Mouse (Mus musculus): ENCODE measurements at regions not wholly inside any gene's neighbourhood (a gene's known extent, or its start where the extent isn't known, plus 50 kb on each side); places are given as distances from the start of the nearest gene placed in this dataset.
"Not testable (repeated sequence)": the region's sequence is repeated elsewhere in the genome, so short reads cannot be mapped to it uniquely, and the experiment has no call there.

DNA sequence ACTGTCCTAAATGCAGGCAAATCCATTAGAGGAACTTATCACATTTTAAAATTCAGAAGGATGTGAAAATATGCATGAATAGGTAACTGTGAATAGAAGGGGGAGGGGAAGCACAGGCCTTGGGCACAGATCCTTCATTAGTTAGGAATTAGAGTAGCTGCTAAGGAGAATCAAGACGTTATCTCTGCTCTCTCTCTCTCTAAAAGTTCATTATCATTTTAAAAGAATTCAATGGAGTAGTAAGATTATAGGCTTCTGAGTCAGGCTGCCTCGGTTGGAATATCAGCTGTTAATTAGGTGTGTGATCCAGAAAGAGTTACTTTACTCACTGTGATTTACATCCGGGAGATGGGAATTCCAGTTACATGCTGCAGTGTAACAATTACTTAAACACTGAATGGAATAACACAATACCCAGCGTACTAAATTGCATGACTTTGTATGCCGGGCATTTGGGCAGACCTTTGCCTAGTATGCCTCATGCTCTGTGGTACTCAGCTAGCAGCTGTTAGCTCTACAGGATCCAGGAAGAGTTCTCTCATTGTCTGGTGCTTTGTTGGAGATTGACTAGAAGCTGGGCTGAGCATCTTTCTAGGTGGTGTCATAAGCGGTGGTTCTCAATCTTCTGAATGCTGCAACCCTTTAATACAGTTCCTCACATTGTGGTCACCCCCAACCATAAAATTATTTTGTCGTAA, 203.4 kb downstream of the Dact1 start:
- ATAC-seq (replicated peaks; ENCODE audit: low FRiP score, poor library complexity, severe bottlenecking), result no peak

DNA sequence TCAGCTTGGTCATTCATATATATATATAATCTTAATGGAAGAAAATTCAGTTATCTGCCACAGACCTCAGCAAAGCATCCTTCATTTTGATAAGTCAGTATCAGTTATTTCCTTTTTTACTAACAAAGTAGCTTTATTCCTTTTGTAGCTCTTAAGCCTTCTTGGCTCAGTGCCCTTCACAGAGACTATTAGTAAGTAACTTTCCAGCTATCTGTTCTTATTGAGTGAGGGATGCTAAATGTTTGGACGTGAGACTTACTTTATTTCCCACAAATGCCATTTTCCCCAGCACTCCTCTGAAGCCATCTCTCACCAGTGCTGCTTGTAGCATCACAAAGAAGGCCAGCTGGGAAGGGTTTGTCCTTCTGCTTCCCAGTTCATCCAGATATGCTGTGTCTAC, 209.8 kb downstream of the Dact1 start:
- no peak for ATAC-seq (replicated peaks; ENCODE audit: low FRiP score, poor library complexity, severe bottlenecking)

DNA sequence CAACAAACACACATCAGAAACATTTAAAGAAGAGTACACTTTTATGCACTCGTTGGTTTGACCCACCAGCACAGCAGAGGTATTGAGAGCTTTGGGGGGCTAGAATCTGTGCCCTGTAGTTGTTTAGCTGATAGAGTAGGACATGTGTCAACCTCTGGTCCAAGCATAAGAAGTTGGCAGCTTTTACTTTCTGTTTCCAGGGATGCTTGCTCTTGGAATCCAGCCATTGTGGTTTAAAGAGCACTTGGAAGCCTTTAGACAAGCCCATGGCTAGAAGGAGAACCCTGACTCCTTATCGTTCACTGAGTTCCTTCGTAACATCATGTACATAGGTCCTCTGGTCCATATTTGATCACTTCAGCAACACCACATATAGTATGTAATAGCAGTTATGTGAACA, 212.3 kb downstream of the Dact1 start:
- ATAC-seq (replicated peaks; ENCODE audit: low FRiP score, poor library complexity, severe bottlenecking), result no peak

DNA sequence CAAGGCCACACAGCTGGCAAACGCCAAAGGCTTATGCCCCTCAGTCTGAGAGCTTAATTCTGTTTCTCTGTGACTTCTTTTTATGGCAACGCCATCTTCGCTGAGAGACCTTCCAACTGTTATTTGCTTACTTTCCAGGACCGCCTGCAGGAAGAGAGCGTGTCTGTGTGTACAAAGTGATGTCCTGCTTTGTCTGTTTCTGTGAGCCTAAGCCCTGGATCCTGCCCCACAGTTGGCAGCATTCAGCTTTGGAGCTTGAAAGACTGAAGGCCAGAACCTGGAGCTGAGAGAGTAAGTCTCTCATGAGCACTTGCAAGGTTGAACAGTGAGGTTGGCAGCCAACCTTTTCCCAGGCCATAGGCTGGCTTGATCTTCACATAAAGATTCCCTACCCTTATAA, 212.8 kb downstream of the Dact1 start:
- no peak for ATAC-seq (replicated peaks; ENCODE audit: low FRiP score, poor library complexity, severe bottlenecking)

DNA sequence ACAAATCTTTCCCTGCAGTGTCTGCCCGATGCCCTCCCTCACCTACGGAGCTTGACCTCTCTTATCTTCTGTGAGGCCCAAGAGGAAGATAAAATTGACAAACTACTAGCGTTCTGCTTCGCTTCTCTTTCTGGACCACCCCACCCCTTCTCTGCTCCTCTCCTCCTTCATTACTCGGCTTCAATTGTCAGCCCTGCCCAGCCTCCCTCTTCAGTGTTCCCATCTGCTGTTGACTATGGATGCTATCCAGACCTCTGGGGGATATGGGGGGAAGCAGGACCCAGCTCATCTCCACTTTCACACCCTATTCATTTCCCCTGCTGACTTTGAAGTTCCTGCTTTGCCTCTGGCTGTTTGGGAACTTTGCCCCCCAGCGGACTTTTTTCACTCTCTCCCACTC, 214.5 kb downstream of the Dact1 start:
- no peak for ATAC-seq (replicated peaks; ENCODE audit: low FRiP score, poor library complexity, severe bottlenecking)

DNA sequence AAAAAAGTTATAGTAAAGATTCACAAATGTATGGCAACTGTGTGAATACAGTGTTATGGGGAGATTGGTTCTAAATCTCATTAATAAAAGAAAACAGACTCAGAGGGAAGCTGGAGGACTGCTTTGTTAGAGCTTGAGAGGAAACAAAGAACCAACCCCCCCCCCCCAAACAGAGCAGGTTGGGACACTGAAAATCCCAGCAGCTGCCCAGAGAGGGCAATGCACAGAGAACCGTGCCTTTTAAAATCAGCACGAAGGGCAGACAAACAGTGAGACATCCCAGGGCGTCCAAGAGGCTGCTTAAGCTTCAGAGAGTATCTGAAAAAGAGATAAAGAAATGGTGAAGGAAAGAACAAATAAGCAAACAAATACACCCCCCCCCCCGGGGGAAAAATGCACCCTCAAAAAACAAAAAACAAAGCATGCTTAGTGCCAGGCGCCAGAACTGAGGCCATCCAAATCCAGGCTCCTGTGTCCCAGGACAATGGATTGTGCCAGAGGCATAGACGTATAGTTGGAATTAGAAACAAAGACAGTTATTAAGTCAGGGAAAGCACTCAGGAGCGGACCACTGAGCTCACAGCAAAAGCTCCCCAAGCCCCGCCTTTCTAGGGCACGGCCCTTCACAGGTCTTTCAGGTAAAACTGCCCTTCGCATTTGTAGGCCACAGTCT, 215.7 kb downstream of the Dact1 start:
- ATAC-seq (replicated peaks; ENCODE audit: low FRiP score, poor library complexity, severe bottlenecking), result no peak

DNA sequence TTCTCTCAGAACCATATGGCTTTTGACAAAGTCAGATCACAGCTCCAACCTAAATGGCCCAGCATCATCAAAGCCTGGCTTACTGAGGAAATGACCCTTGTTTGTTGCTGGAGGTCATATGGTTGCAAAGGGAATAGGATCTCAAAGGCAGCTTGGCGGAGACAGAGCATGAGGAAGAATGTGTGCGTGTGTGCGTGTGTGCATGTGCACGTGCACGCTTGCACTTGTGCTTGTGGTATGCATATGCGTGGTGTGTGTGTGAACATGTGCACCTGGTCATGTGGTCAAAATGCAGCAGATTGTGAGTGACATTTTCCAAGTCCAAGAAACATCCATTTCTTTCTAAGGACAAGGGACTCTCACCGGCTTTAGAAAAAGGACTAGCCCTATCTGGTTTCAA, 216.9 kb downstream of the Dact1 start:
- ATAC-seq (replicated peaks; ENCODE audit: low FRiP score, poor library complexity, severe bottlenecking), result no peak

DNA sequence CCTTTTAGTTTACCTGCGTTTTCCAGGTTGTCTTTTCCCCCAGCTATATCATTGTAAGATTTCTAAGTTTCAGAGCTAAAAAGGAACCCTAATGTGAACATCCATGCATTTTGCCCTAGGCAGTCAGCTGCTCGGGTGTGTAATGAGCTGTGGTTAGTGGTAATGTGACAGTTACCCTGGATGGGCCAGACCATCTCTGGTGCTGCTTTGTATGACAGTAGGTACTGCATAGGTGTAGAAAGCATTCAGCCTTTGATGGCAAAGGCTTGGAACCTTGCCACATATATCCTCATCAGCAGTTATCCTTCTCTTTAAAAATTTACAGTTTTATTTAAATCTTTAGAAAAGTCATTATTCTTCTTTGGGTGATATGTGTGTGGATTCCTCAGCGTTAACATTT, 222.5 kb downstream of the Dact1 start:
- ATAC-seq (replicated peaks; ENCODE audit: low FRiP score, poor library complexity, severe bottlenecking), result no peak

DNA sequence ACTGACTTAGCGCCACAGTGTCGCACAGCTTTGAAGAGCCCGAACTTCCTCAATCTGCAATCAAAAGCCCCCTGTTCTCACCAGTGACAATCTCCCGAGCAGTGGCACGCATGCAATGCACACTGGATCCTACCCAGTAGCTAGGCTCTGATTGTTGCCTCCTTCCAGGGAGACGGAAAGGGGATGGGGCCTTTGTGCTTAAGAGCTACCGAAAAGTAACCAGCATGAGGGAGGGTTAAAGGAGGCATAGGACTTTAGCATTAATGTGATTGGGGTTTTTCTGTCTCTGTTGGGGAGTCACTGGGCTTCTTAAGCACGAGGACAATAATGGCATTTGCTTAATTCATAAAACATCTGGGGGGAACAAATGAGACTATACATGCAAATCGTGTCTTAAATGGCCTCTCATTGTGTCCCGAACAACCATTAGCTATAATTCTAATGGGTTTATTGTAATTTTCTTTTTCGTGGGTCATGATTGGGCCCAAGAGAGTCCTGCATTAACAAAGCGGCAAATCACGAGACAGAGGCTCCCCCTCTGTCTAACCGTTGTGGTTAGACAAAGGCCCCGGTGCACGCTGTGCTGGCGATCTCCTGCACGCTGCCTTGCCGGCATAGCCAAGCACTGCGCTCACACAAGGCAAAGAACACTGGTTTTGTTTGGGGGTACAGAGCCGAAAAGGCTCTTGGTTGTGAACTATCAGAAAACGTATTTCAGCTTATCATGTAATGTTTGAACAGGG, 223.2 kb downstream of the Dact1 start:
- no peak for ATAC-seq (replicated peaks; ENCODE audit: low FRiP score, poor library complexity, severe bottlenecking)

DNA sequence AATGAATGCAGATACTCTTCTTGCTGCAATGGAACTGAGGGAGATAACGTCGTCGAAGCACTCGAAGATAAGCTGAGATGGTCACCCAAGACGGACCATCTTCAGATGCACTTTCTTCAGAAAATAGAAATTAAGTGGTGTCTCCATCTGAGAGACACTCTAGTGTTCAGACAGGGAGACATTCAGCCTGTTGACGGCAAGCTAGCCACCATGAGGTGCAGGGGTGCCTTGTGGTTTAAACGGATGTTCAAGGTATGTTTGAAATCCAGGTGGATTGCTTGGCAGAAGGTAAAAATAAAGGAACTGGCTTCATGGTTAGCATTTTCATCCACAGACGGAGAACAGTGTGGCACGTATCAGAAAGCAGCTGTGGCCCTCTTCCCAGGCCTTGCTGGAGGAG, 224.0 kb downstream of the Dact1 start:
- no peak for ATAC-seq (replicated peaks; ENCODE audit: low FRiP score, poor library complexity, severe bottlenecking)

DNA sequence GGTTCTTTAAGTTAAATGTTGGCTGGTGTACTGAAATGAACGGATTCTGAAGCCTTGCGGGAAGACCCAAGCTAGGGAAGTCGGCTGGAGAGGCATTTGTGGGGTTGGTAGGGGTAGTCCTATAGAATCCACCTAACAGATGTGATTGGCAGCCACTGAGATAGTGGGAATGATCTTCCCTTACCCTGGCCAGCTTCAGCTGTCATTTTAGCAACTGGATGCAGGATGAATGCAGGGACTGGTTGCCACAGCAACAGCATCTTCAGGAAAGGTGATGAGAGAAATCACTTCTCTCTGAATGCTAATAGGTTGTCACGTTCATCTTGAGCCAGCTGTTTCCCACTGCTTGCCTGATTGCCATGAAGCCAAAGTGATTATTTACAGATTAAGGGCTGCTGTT, 224.5 kb downstream of the Dact1 start:
- no peak for ATAC-seq (replicated peaks; ENCODE audit: low FRiP score, poor library complexity, severe bottlenecking)

DNA sequence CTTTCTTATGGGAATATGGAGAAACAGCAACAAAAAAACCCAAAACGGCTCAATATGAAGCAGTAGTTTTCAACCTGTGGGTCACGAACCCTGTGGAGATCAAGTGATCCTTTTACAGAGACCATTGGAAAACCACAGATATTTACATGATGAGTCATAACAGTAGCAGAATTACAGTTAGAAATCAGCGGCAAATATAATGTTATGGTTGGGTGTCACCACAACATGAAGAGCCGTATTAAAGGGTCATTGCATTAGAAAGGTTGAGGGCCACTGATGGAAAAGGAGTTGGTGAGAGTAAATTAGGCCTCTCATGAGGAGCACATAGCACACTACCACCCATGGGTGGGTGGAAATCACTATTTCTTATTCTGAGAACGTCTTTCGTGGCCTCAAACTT, 225.6 kb downstream of the Dact1 start:
- ATAC-seq (replicated peaks; ENCODE audit: low FRiP score, poor library complexity, severe bottlenecking), result no peak

DNA sequence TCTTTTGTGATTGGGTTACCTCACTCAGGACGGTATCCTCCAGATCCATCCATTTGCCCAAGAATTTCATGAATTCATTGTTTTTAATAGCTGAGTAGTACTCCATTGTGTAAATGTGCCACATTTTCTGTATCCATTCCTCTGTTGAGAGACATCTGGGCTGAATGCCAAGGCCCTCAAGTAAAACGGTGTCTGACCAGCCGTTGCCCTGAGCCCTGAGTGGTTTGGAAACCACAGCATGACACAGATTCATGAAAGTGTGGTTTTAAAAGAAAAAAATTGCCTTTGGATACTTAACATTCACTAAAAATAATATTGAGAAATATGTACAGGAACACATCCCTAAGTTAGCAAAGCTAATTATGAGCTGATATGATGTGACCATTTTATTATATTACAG, 226.1 kb downstream of the Dact1 start:
- not testable (repeated sequence) for ATAC-seq (replicated peaks; ENCODE audit: low FRiP score, poor library complexity, severe bottlenecking)

DNA sequence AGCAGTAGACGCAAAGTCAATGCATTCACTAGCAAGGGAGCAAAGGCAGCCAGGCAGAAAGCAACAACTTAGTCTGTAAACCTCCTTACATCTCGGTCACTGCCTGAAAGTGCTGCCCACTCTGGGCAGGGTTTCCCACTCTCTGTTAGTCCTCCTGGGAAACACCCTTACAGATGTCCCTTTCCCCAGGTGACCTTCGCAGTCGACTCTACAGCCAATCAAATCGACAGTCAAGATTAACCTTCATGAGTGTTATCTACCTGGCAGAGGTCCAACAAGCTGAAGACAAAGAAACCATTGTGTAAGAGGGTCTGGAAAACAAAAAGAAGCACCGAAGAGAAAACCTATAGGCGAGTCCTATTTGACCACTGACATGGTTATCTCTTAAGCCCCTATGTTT, 229.0 kb downstream of the Dact1 start:
- ATAC-seq (replicated peaks; ENCODE audit: low FRiP score, poor library complexity, severe bottlenecking), result no peak

DNA sequence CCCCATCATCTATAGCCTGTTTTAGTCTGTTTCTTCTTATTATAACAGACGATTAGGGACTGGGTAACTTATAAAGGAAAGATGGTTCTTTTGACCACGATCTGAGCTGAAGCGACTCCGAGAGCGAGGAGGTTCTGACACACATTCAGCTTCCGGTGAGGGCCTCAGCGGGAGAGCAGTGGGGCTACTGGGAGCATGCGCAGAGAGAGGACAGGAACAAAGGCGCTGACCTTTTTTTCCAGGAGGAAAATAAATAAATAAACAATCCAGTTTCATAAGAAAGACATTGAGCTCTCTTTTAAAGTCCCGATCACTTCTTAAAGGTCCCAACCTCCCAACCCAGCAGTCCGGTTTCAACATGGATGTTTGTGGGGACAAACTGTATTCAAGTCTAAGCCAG, 230.6 kb downstream of the Dact1 start:
- ATAC-seq (replicated peaks; ENCODE audit: low FRiP score, poor library complexity, severe bottlenecking), result no peak

DNA sequence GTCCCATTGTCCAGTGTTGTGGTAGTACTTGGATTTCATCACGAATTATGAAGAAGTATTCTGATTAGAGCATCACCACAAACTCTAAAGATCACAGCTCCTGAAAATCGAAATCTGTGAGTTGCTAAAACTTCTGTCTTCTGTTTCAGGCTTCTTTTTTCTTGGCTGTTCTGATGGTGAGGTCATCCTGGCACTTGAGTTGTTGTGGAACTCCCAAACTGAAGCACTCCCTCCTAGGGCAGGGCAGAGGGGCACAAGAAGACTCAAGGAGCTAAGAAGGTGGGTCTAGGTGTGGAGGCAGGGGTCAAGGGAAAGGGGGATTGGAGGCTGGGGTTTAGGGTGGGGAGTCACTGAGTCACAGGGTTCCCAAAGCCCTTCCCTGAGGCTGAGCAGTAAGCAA, 232.3 kb downstream of the Dact1 start:
- ATAC-seq (replicated peaks; ENCODE audit: low FRiP score, poor library complexity, severe bottlenecking), result no peak

DNA sequence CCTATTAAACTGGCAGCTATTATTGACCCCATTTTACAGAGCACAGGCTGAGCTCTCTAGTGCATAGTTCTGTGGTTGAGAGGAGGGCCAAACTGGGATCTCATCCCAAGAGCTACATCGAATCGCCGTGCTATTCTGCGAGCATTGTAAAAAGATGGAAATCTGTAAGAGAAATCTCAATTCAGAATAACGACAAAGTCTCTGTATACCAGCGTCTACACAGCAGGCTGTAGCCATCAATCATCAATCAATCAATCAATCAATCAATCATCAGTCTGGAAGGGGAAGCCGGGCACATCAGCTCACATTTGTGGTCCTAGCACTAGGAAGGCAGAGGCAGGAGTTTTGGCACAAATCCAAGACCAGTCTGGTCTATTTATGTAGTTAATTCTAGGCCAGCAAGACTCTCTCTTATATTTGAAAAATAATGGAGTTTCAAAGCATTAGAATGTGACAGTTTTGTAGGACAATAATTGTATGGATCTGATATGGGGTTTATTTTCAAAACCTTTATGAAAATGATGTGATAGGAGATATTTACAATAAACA, 234.0 kb downstream of the Dact1 start:
- no peak for ATAC-seq (replicated peaks; ENCODE audit: low FRiP score, poor library complexity, severe bottlenecking)

DNA sequence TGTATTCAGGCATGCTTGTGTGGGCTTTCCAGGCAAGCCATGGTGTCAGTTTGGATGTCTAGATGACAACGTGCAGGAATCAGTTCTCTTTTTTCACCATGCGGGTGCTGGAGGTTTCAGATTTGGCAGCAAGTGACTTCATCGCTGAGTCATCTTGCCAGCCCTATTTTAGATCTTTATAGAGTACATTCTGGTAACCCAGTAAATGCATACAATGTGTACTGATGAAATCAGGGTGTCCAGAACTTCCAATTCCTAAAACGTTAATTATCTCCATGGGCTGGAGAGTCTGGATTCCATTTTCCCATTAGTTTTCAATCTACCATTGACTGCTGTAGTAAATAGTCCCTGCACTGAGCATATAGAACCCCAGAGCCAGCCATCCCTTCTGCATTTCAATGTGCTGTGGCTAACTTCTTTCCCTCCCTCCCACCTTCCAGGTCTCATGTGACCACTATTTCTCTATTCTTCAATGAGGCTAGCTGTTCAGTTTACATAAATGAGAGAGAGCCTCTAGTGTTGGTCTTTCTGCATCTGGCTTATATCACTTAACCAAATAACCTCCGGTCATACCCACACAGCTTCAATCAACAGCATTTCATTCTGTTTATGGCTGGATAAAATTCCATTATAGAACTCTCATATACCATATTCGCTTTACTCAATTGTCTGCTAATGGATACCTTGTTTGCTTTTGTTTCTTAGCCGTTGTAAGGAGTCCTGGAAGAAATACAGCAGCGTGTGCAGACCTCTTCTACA, 234.9 kb downstream of the Dact1 start:
- no peak for ATAC-seq (replicated peaks; ENCODE audit: low FRiP score, poor library complexity, severe bottlenecking)

DNA sequence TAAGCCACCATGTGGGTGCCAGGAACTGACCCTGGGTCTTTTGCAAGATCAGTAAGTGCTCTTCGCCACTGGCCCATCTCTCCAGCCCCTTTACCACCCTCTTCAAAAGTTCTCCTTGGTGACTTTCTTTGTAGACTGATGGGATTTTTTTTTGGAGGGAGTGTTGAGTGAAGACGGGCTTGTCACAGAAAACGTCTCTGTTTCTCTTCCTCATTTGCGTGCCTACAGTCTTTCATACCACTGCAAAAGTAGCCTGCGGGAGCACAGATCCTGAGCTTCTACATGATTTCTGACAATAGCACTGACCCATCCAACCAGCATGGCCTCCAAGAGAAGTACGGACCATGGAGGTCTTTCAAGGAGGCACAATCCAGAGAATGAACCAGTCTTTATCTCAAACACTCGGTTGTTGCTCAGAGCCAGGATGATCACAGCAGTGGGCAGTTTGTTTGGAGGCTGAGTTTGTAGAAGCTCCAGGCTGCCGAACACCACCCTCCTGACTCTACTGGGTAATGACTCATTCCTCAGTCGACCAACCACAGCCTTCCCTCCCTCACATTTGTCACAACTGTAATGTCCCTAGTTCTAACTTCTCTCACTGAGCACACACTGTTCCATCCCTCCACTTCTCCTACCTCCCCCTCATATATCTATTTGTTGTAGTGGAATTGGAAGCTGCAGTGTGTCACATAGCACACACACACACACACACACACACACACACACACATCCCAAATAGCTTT, 237.0 kb downstream of the Dact1 start:
- ATAC-seq (replicated peaks; ENCODE audit: low FRiP score, poor library complexity, severe bottlenecking), result no peak

DNA sequence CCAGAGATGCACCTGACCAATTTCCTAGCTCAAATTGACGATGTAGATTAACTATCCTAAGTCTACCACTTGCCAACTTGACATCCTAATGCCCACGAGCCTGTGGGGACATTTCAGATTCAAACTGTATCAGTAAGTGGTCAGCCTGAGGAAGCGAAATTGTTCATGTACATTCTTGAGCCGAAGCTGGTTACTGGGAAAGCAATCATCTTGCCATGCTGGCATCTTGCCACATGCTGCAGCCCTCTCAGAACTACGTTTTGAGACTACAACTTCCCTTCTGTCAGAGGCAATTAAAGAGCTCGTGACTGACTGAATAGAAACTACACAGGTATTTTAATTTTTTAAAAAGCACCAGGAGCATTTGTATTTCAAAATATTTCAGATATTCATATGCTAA, 239.7 kb downstream of the Dact1 start:
- ATAC-seq (replicated peaks; ENCODE audit: low FRiP score, poor library complexity, severe bottlenecking), result no peak
